Mouse (Mus musculus): ENCODE data around the gene Usp18. TPM values are rescaled to one million over a fixed set of nuclear protein-coding genes. Genes with fewer than 3 reads are reported as not detected.

Gene Usp18
- polyA plus RNA-seq, 1 experiment from 2014 or later: 1.0 TPM

GRCm38 (mm10) chr6:121214221-121214620 is 31.5 kb upstream of the Usp18 start:
- ATAC-seq (no peak), DNase-seq (ENCODE audit: low read depth, low spot score) (no peak)
- H3K27me3 ChIP-seq: no peaks in the 10 kb centered on the region
- in situ Hi-C loops (cut with MboI; ENCODE audit: low pct_unique_long_range_greater_than_20kb): no loop called here
- ChIA-PET POLR2A (no interaction called here), CTCF (no interaction called here)
- TF ChIP-seq CTCF (IDR thresholded peaks at IDR 0.05): no peak

DNA sequence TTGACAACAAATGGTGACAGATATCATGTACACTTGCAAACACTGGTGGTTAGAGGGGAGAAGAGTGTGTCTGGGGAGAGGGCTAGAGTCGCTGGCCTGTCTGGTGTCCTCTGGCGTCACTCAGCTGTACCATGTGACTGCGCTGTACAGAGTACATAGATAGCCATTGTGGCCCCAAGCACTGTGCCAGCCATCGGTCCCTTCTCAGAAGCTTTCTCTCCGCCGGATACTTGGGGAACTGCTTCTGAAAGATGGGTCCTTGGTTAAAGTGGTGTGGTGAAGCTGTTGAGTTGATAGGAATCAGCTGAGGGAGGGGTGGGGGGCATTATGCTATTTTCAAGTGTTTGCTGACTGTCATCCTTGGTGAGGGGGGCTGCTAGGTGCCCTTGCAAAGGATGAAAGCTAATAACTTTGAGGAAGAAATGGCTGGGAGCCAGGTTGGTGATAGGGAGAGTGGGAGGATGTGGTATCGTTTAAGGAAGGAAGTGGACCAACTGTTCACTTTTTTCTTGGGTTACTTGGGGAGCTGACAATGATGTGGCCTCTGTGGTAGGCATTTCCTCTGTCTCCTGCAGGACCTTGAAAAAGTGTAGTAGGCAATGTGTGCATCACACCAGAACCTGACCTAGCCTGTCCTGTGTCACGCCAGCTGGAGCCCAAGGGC is 30.9 kb upstream of the Usp18 start:
- DNase-seq (ENCODE audit: low read depth, low spot score) (no peak), ATAC-seq (no peak)
- CTCF ChIA-PET: interaction anchor here (1.4 kb wide), 1 partner anchor 28 kb away, joined by 3 read pairs; no protein-coding TSS in a partner anchor
- H3K27me3 ChIP-seq: no peaks in the 10 kb centered on the region
- in situ Hi-C loops (cut with MboI; ENCODE audit: low pct_unique_long_range_greater_than_20kb): no loop called here
- no peak for TF ChIP-seq CTCF (IDR thresholded peaks at IDR 0.05)
- POLR2A ChIA-PET: no interaction called here

- no peaks in the 10 kb centered on the region for H3K27me3 ChIP-seq
- no peak for ATAC-seq
- ChIA-PET CTCF (interaction anchor here (1.4 kb wide), 1 partner anchor 27 kb away, joined by 3 read pairs; no protein-coding TSS in a partner anchor), POLR2A (no interaction called here)
- DNase-seq (ENCODE audit: low read depth, low spot score): no peak
- no peak for TF ChIP-seq CTCF (IDR thresholded peaks at IDR 0.05)
- in situ Hi-C loops (cut with MboI; ENCODE audit: low pct_unique_long_range_greater_than_20kb): no loop called here
Measured at GRCm38 (mm10) chr6:121215336-121215735, 30.4 kb upstream of the Usp18 start.

GRCm38 (mm10) chr6:121215896-121216295 is 29.8 kb upstream of the Usp18 start:
- in situ Hi-C loops (cut with MboI; ENCODE audit: low pct_unique_long_range_greater_than_20kb): no loop called here
- ATAC-seq: no peak
- POLR2A ChIA-PET: no interaction called here
- TF ChIP-seq CTCF (IDR thresholded peaks at IDR 0.05): no peak
- no peak for DNase-seq (ENCODE audit: low read depth, low spot score)
- CTCF ChIA-PET: interaction anchor here (1.4 kb wide), 1 partner anchor 27 kb away, joined by 3 read pairs; no protein-coding TSS in a partner anchor
- no peaks in the 10 kb centered on the region for H3K27me3 ChIP-seq

- in situ Hi-C loops (cut with MboI; ENCODE audit: low pct_unique_long_range_greater_than_20kb): no loop called here
- POLR2A ChIA-PET: no interaction called here
- no peak for TF ChIP-seq CTCF (IDR thresholded peaks at IDR 0.05)
Measured at GRCm38 (mm10) chr6:121216589-121217255, 29.0 kb upstream of the Usp18 start.

DNA sequence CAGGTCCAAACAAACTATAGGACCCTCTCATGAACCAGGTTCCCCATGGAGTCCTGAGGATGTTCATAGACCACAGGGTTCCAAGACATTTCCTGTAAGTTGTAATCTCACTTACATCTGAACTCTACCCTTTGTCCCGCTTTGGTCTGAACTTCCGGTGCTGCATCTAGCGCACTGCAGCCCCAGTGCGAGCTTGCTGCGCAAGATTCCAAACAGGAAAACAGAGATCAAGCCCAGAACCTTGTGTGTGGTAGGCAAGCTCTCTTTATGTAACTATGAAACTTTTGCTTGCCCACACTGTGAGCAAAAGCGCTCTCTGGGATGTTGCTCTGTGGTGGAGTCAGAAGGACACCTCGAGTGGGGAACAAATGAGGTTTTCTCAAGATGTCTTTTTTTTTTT is 27.7 kb upstream of the Usp18 start:
- no peaks in the 10 kb centered on the region for H3K27me3 ChIP-seq
- in situ Hi-C loops (cut with MboI; ENCODE audit: low pct_unique_long_range_greater_than_20kb): no loop called here
- DNase-seq (ENCODE audit: low read depth, low spot score): no peak
- CTCF ChIA-PET: no interaction called here
- POLR2A ChIA-PET: no interaction called here
- TF ChIP-seq CTCF (IDR thresholded peaks at IDR 0.05): no peak
- no peak for ATAC-seq

More at GRCm38 (mm10) chr6:121216589-121217255, 29.0 kb upstream of the Usp18 start:
- no peaks in the 10 kb centered on the region for H3K27me3 ChIP-seq
- ATAC-seq (no peak), DNase-seq (ENCODE audit: low read depth, low spot score) (no peak)
- CTCF ChIA-PET: no interaction called here

- ATAC-seq (no peak), DNase-seq (ENCODE audit: low read depth, low spot score) (no peak)
- no peaks in the 10 kb centered on the region for H3K27me3 ChIP-seq
- no peak for TF ChIP-seq CTCF (IDR thresholded peaks at IDR 0.05)
- ChIA-PET POLR2A (no interaction called here), CTCF (no interaction called here)
- in situ Hi-C loops (cut with MboI; ENCODE audit: low pct_unique_long_range_greater_than_20kb): no loop called here
Measured at GRCm38 (mm10) chr6:121219406-121219805, 26.3 kb upstream of the Usp18 start.

GRCm38 (mm10) chr6:121220181-121220580 is 25.5 kb upstream of the Usp18 start:
- ChIA-PET POLR2A (no interaction called here), CTCF (interaction anchor here (1.0 kb wide), 1 partner anchor 9 kb away, joined by 4 read pairs; the partner anchor contains the start of gene Tuba8)
- no peak for ATAC-seq
- in situ Hi-C loops (cut with MboI; ENCODE audit: low pct_unique_long_range_greater_than_20kb): no loop called here
- no peaks in the 10 kb centered on the region for H3K27me3 ChIP-seq
- DNase-seq (ENCODE audit: low read depth, low spot score): no peak
- TF ChIP-seq CTCF (IDR thresholded peaks at IDR 0.05): no peak

DNA sequence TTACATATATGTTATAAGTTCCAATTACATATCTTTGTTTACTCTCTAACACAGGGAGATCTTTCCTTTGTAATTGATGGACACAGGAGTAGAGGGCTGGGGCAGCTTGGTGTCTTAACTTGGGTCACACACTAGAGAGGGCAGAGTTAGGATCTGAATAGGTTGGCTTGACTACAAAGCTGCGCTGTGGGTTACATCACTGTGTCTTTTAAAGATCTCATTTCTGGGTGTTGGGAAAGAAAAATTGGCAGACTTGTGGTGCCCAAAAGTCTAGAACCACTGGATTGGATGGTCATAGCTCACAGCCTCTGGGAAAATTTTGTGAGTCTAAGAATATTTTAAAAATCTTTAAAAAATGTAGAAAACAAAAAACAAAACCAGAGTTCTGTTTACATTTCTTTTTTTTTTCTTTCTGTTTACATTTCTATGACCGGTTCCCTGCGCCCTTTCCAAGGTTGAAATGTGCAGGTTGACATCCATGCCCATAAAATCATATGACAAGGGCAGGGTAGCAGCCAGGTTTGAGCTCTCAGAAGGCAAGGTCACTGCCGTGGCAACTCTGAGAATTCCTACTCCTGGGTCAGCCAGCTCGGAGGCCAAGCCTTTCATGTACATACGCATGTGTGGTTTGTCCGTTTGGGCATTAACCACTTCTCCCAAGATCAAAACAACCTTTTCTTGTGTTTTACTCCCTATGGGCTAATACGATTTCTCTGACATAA is 23.7 kb upstream of the Usp18 start:
- ATAC-seq: no peak
- ChIA-PET CTCF (no interaction called here), POLR2A (no interaction called here)
- in situ Hi-C loops (cut with MboI; ENCODE audit: low pct_unique_long_range_greater_than_20kb): no loop called here
- no peak for DNase-seq (ENCODE audit: low read depth, low spot score)
- no peaks in the 10 kb centered on the region for H3K27me3 ChIP-seq
- no peak for TF ChIP-seq CTCF (IDR thresholded peaks at IDR 0.05)

- DNase-seq (ENCODE audit: low read depth, low spot score): no peak
- no peaks in the 10 kb centered on the region for H3K27me3 ChIP-seq
- no peak for TF ChIP-seq CTCF (IDR thresholded peaks at IDR 0.05)
- no peak for ATAC-seq
- ChIA-PET POLR2A (no interaction called here), CTCF (no interaction called here)
- in situ Hi-C loops (cut with MboI; ENCODE audit: low pct_unique_long_range_greater_than_20kb): no loop called here
Measured at GRCm38 (mm10) chr6:121223001-121223400, 22.7 kb upstream of the Usp18 start.

- ChIA-PET CTCF (no interaction called here), POLR2A (no interaction called here)
- in situ Hi-C loops (cut with MboI; ENCODE audit: low pct_unique_long_range_greater_than_20kb): no loop called here
- TF ChIP-seq CTCF (IDR thresholded peaks at IDR 0.05): no peak
- DNase-seq (ENCODE audit: low read depth, low spot score): no peak
- no peaks in the 10 kb centered on the region for H3K27me3 ChIP-seq
- ATAC-seq: no peak
Measured at GRCm38 (mm10) chr6:121224067-121224466, 21.6 kb upstream of the Usp18 start.

All from Patski (cell line).